Mouse (Mus musculus) liver, adult (tissue): ENCODE measurements at regions not wholly inside any gene's neighbourhood (a gene's known extent, or its start where the extent isn't known, plus 50 kb on each side); places are given as distances from the start of the nearest gene placed in this dataset.

Experiments used
- GATA4 ChIP-seq: IDR thresholded peaks from 2 replicates; pipeline ENCODE4 v1.6.1; 2014; ENCODE audit warnings: mild to moderate bottlenecking, low read length; ENCODE audit not compliant: insufficient replicate concordance

DNA sequence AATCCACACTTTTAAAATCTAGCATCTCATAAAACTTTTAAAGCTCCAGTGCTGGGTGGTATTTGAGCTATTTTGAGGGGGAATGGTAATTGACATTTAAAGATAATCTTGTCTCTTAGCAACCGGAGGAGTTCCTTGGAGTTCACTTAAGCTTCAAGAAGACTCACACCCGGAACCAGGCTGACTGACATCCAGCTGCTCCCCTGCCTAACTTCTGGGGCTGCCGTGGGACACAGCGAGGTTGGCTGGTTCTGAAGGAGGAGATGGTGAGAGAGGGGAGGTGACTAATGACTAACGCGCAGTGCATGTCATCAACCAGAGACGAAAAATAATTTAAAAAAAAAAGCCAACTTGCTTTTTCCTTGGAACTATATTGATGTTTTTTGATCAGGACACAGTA lies 157.7 kb upstream of the Ado start:
- no peak for TF ChIP-seq GATA4

DNA sequence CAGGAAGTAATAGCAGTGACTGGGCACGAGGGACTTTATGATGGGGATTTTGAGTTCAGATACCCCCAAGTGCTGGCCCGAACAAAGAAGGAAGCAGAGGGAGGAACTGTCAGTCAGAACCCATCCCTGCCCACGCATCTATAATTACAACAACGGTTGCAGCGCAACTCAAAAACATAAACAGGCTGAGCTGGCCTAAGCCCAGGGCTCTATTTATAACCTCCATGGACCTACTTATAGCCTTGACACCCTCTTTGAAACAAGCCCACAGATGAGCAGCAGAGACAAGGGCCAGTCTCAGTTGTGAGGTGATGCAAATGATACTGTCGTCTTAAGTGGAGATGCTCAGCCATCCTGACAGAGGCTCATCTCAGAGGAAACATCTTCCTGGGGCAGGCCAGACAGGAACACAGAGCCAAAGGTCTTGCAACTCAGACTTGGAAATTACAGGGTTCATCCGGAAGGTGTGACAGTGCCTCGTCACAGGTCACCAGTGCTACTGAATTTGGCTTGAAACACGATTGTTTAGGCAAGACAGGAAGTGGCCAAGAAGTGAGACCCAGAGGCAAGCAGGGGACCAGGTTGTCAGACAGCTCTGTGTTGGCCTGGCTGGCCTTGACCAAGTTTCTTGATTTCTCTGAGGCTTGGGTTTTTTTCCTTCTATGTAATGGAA lies 154.2 kb upstream of the Ado start:
- TF ChIP-seq GATA4 = no peak

DNA sequence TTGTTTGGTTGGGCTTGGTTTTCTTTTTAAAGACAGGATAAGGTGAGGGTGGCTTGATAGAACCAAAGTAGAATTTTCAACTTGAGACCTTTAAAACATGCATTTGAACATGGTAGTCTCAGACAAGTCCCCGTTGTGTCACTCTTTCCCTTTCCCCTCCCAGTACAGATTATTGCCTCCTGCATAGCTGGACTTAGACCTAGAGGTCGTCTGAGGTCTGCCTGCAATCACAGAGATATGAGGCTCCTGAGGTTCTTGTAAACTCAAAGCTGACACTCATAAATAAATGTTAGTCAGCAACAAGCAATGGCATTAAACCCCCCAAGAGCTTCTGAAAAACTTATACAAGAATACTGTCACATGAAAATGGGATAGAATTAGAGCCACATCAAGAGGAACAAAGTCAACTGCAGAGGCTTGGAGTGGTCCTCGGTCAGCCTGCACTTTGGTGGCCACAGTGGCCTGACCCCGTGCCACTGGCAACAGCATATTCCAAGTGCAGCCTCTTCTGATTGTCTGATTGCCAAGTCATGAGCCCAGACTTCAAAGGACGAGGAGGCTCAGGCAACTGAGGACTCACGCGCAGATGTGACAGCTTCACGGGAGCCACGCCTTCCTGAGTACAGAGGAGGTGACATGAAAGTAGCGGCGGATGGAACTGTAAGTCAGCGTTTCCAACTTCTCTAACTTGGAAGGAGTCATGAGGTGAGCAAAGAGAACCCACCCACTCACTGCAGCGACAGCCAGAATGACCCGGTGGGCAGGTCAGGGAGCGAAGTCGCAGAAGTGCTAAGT lies 148.8 kb upstream of the Ado start:
- TF ChIP-seq GATA4 = no peak

DNA sequence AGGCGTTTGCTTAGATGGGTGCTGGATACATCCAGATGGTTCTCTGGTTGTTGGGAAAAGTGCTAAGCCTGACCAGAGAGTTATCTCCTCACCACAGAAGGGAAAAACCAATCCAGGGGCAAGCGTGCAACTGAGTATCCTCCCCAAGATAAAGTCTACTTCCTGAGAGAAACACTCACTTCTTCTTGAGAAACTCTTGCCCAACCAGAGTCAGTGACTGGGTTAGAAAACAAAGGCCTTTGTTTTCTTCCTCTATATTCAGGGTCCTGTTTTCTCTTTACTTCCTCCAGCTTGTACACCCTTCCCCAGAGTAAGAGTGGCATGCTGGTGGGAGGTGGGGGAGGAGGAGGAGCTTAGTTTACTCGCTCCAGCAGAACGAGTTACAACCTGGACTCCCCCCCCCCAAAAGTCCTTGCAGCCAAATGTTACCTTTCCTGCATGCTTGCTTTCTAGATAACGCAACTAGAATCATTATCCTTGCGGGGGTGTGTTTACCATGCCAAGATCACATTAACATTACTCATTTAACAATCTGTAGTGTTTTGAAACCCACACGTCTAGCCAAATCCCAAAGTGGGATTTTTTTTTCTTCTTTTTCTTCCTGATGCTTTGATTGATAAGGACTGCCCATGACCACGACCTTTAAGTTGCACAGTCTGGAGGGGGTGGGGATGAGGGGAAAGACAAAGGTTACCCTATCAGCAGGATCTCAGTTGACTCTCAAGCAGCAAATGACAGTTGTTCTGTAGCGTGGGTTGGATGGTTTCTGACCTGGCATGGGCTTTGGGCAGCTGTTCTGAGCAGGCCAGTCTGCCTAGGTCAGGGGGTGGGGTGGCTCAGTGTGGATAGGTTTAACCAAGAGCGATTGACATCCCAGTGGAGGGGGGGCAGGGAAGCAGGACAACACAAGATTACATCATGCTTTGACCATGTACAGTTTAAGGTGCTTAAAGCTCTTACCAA lies 147.4 kb upstream of the Ado start:
- no peak for TF ChIP-seq GATA4

DNA sequence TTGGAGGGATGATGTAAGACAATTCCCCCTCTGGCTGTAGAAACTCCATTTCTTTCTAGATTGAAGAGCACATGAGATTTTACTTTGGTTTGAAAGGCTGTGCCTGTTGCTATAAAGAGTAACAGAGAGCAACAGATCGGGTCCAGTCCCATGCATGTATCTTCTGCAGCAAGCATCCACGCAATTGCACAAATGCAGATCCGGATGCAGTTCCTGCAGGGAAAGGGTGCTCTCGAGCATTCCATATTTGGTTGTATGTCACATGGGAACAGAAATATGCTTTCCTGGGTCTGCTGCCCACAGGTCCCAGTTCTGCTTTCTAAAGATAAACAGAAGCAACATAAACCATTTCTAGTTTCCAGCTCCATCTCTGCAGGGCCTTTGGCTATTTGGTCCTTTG lies 146.0 kb upstream of the Ado start:
- no peak for TF ChIP-seq GATA4

DNA sequence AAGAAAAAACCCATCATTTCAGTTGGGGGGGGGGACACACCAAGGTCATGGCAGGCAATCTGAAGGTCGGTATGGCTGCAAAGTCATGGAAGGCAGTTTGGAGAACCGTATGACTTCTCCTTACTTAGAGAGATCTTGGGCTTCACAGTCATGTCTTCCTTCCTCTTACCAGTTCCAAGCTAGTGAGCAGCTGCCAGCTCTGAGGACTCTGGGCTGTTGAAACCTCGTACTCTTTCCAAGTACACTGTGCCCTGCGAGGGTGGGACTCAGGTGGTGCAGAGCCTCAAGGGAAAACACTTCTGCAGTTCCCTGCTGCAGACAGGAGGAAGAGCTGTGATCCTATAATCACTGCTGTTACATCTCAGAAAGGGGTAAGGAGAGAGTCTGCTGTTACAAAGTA lies 144.8 kb upstream of the Ado start:
- TF ChIP-seq GATA4 = no peak

DNA sequence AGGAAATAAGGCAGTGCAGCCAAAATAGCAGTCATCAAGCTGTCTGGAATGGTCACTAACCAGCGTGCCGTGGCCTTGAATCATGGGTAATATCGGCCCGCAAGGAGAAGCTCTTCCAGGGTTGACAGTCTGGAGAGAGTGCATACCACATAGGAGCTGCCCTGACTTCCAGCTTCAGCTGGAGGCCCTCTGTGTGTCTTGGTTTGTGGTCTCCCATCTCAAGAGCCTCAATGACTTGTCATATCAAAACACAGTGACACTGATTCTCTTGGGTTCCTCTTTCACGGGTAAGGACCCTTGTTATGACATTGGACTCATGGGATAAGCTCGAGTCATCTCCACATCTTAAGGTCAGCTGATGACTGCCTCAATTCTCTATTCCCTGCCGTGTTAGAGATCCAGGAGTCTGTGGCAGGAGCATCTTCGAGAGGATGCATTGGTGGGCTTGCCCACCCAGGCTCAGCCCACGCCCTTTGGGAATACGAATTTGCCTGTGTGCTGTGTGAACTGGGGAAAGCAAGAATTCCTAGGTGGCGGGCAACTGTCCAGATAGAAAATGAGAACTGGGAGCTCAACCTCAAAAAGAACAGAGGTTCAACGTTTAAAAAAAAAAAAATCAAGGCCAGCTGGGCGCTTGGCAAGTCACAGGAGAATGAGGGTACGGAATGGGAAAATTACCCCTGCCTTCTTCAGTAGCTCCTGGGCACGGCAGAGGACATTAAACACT lies 141.4 kb upstream of the Ado start:
- TF ChIP-seq GATA4 = no peak

DNA sequence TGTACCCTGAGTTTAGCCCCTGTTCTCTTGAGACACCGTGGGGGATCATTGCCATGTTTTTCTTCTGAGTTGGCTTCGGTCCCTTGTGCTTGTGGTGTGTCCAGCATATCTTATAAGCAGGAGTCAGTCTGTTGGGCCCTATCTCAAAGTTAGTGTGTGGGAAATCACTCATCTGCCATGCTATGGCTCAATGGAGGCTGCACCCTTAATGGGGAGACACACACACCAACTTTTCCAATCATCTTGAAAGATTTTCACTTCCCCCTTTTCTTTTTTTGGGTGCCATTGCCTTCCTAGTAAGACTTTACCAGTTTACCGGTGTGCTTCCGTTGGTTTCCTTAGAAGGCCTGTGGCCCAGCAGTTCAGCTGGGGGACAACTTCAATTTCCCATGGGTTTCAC lies 130.6 kb upstream of the Ado start:
- no peak for TF ChIP-seq GATA4

DNA sequence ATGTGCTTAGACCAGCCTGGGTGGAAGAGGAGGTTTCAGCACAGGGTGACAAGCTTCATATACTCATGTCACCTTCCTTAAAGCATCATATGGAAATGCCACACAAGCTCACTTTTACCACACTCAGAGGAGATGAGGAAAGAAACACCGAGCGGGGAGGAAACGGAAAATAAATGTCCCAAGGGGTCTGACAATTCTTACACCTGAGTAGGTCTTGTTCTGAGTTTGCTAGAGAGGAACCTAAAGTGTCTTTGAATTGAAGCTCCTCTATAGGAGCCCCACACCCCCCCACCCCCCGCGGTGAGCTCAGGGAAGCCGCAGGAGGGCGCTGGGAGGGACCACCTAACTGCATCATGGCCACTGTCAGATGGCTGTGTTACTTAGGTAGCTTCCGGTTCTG lies 124.7 kb upstream of the Ado start:
- no peak for TF ChIP-seq GATA4

DNA sequence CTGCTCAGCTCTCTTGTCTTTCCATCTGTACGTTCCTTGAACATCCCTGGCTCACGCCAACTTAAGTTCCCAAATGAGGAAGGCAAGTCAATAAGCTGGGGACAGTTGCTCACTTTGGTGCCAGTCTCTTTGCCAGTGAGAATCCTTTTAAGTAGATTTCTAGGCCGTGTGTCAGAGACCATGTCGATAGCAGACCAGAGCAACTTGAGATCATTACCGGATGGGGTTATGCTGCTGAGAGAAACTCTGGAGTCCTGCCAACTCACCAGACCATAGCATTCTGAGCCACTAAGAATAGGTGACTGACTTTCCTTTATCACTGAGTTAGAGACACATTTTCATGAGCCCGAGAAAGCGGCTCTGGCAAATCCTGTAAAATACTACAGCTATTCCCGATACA lies 123.5 kb upstream of the Ado start:
- TF ChIP-seq GATA4 = no peak

DNA sequence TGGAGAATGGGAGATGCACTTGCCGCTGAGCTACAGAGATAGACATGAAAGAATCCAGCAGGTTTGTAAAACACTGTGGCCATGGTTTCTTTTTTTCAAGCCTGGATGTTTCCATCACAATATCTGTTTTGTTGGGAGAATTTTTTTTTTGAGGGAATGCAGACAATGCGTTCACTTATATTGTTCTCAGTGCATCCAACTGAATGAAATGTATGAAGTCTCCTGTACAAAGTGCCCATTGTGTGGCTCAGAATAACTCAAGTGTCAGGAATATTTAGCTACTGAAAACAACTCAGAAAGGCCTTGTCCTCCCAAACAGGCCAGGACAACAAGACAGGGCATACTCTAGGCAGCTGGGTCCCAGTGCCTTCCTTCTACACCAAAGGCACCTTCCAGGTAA lies 120.3 kb upstream of the Ado start:
- TF ChIP-seq GATA4 = no peak

DNA sequence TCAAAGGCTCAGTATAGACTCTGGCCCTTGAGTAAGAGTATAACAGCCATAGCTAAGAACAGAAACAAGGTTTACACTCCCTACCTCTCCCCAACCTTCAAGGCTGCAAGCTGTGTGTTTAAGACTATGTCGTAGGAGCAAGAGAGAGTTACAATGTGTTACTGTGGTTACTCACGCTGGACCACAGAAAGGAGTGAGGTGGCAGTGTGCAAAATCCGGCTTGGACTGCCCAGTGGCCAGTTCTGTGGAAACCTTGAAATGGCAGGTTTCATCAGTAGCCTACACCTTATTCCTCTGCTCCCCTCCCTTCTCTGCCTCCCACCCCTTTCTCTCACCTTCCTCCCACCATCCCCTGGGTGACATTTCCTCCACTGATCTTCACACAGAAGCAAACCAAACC lies 114.3 kb upstream of the Ado start:
- TF ChIP-seq GATA4 = no peak

DNA sequence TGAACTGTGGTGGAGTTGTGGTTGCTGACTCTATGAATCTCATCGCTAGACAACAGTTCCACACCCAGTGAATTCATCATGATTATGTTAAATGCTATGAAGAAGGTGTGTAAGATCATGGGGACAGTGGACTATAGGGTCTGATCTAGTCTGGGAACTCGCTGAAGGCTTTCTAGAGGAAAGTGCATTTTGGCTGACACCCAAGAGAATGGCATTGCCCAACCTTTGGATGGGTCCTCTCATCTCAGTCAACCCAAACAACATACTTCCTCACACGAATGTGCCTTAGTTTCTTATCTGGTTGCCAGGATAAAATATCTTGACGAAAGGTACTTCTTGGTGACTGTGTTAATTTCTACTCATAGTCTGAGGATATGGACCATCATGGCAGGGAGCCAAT lies 112.9 kb upstream of the Ado start:
- TF ChIP-seq GATA4 = no peak

DNA sequence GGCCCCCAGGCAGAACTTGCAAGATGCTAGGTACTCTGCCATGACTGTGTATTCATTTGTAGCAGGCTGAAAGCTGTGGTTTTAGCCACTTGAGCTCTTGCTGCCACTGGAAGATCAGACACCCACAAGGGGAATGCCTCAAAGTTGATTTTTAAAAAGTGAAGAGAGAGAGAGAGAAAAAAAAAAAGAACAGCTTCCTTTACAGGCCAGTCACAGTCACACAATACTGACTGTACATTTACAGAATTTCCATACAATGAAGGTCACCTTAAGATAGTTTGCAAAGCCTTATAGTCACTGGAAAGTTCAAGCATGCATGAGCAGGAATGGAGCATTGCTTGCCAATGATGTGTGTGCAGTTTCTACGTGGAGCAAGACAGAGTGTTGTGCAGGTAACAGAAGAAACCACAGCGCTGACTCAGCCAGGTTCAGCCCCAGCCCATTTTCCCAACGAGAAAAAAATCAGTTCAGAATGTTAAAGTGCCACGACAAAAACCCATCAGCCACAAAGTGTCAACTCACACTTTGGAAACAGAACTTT lies 109.3 kb upstream of the Ado start:
- TF ChIP-seq GATA4 = no peak

DNA sequence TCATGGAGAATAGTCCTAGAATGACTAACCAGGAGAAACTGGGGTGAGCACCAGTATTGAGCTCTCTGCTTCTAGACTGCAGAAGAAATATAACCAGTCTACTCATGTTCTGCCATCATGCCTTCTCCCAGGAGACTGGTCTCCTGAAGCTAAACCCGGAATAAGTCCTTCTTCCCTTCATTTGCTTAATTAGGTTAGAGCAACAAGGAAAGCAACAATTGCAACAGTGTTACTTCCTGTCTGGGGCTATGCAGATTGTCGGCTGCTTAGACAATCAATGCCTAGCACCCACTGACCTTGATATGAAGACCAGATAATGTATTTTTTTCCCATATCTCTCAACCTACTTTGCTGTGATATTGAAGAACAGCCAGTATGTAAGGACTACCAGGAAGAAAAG lies 108.5 kb upstream of the Ado start:
- no peak for TF ChIP-seq GATA4
